ENCODE assay signal across 1 mouse cellular context in the genomic region with DNA sequence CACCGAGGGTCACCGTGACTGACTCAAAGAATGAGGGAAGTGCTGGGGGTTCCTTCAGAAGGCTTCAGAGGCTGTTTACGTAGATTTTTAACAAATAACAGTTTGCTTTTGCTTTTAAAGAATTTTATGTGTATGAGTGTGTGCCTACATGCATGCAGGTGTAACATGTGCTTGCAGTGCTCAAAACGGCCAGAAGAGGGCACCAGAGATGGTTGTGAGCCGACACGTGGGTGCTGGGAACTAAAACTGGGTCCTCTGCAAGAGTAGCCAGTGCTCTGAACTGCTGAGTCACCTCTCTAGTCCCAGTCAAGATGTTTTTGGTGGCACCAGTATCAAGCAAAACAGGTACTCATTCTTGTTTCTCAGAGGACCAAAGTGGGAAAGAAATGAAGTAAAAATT.
TF ChIP-seq lines count a peak whose summit lies in the region.

No protein-coding gene starts in this region.

TF ChIP-seq in ES-E14, 5 proteins besides CTCF, POLR2A, EP300 and RAD21 (continued from another document):
- no peak for TF ChIP-seq CHD2 (IDR thresholded peaks at IDR 0.05; ENCODE audit: low read depth, low read length)
TF ChIP-seq in ES-E14: peak in this region for 1.
